Mouse (Mus musculus) CH12.LX (cell line): ENCODE measurements around the gene Spop.

ENCODE experiments used
- CTCF ChIP-seq, 2 experiments: IDR thresholded peaks in 1 of 2; conservative IDR thresholded peaks in 1 of 2; 2 replicates each; pipeline ENCODE4 v1.5.1; 2011 to 2012; ENCODE audit warnings: low read depth in 2 of 2, low read length in 2 of 2, improper control_type of control experiment in 1 of 2, inconsistent platforms in 1 of 2, mild to moderate bottlenecking in 1 of 2, moderate library complexity in 1 of 2
- E2F4 ChIP-seq: IDR thresholded peaks from 2 replicates; pipeline ENCODE4 v1.6.1; 2011; ENCODE audit warnings: low read depth, low read length, improper control_type of control experiment; ENCODE audit not compliant: insufficient replicate concordance
- EP300 ChIP-seq: IDR thresholded peaks from 2 replicates; pipeline ENCODE4 v1.6.1; 2011; ENCODE audit warnings: low read length, improper control_type of control experiment
- HCFC1 ChIP-seq: IDR thresholded peaks from 2 replicates; pipeline ENCODE4 v1.6.1; 2012; ENCODE audit warnings: low read depth, mild to moderate bottlenecking, inconsistent platforms, low read length, improper control_type of control experiment
- MAZ ChIP-seq: IDR thresholded peaks from 2 replicates; pipeline ENCODE4 v1.6.1; 2012; ENCODE audit warnings: low read depth, mild to moderate bottlenecking, inconsistent platforms, low read length, improper control_type of control experiment, moderate library complexity
- POLR2A ChIP-seq: IDR thresholded peaks from 2 replicates; pipeline ENCODE4 v1.6.1; 2011; ENCODE audit warnings: low read depth, mild to moderate bottlenecking, improper control_type of control experiment, low read length
- TBP ChIP-seq: conservative IDR thresholded peaks from 2 replicates; pipeline ENCODE4 v1.6.1; 2011; ENCODE audit warnings: low read depth, low read length, improper control_type of control experiment
- ZKSCAN1 ChIP-seq: IDR thresholded peaks from 2 replicates; pipeline ENCODE4 v1.6.1; 2012; ENCODE audit warnings: low read depth, inconsistent platforms, low read length, improper control_type of control experiment, borderline replicate concordance

DNA sequence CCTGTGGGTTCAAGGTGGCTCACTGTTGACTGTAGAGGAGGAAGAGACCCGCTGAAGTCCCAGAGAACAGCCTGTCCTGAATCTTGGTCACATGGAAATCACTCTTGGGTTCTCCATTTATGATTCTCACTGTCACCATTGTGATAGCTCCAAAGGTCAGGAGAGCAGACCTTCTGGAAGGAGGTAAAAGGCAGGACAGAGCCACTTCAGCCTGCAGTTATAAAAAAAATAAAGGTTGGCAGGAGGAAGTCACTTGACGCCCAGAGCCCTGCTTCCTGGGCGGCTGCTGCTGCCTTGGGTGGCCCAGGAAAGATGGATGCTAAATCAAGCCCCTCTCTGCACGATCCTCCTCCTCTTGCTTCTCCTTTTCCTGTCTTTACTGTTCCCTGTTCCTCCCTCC is 86.5 kb downstream of the Spop start:
- TF ChIP-seq MAZ: no peak
- no peak for TF ChIP-seq POLR2A
- no peak for TF ChIP-seq E2F4
- no peak for TF ChIP-seq CTCF (conservative IDR thresholded peaks at IDR 0.05 in 1 of 2, IDR thresholded peaks at IDR 0.05 in 1 of 2; ENCODE audit: low read depth in 2 of 2, low read length in 2 of 2)
- no peak for TF ChIP-seq TBP
- no peak for TF ChIP-seq EP300
- no peak for TF ChIP-seq ZKSCAN1
- TF ChIP-seq HCFC1: no peak
